Mouse (Mus musculus): Measurements from ENCODE around the gene Agap1.

DNA sequence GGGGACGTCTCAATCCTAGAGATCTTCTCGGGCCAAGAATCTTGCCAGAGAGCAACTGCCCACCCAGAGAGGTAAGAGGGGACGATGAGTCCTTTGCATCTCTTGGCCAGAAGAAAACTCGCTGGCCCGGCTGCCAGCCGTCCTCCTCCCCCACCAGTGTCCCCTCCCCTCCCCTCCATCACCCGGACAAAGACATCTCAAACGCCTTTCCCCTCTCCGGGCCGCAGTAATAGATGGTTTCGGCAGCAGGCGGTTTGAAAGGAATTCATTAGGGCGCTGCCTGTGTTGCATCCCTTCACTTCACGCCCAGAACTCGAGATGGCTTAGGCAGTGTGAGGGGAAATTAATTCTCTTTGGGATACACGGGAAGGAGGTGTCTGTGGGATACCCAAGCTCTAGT is 478.0 kb downstream of the Agap1 start:
- TF ChIP-seq CTCF (IDR thresholded peaks at IDR 0.05; ENCODE audit: borderline replicate concordance, extremely low read depth, insufficient read depth, insufficient read length), result no peak
- TF ChIP-seq POLR2A (IDR thresholded peaks at IDR 0.05; ENCODE audit: borderline replicate concordance, extremely low read depth, insufficient read depth, insufficient read length, poor library complexity, severe bottlenecking), result no peak

All from brain, embryonic 14.5 days (tissue).